Mouse (Mus musculus) lung, embryonic 16.5 days (tissue): ENCODE measurements around the gene Trim50. TPM values are rescaled to one million over a fixed set of nuclear protein-coding genes. Genes with fewer than 3 reads are reported as not detected.
A peak's percentile ranks its signal among the peaks of the same experiment; 100 is the strongest.
"Not testable (repeated sequence)": the region's sequence is repeated elsewhere in the genome, so short reads cannot be mapped to it uniquely, and the experiment has no call there.

Experiments
- ATAC-seq: fragments of 200-750 bp; cut with Nextera tagmentation; 2 replicates; pipeline ENCODE4 v1.8.0; 2017; ENCODE audit warnings: low read depth, mild to moderate bottlenecking, moderate library complexity
- H3K27ac ChIP-seq: fragments of 300-500 bp; sonication (generic); 2 replicates; pipeline ENCODE4 v1.5.1; 2014; ENCODE audit warnings: mild to moderate bottlenecking, control low read depth, low read length
- H3K27me3 ChIP-seq: fragments of 300-500 bp; sonication (generic); 2 replicates; pipeline ENCODE4 v1.6.1; 2014; ENCODE audit warnings: low read depth, low read length, mixed read lengths; ENCODE audit not compliant: control insufficient read depth, insufficient read depth
- H3K36me3 ChIP-seq: fragments of 300-500 bp; sonication (generic); 2 replicates; pipeline ENCODE4 v1.6.1; 2014; ENCODE audit warnings: low read length; ENCODE audit not compliant: control insufficient read depth, insufficient read depth
- H3K4me1 ChIP-seq: fragments of 300-500 bp; sonication (generic); replicated peaks from 2 replicates; pipeline ENCODE4 v1.6.1; 2014; ENCODE audit warnings: low read length, mixed read lengths; ENCODE audit not compliant: control insufficient read depth, insufficient read depth
- H3K4me2 ChIP-seq: fragments of 300-500 bp; sonication (generic); 2 replicates; pipeline ENCODE4 v1.6.1; 2014; ENCODE audit warnings: low read depth, low read length, control low read depth
- H3K4me3 ChIP-seq: fragments of 300-500 bp; sonication (generic); 2 replicates; pipeline ENCODE4 v1.5.1; 2014; ENCODE audit warnings: mild to moderate bottlenecking, low read length, control low read depth
- H3K9ac ChIP-seq: fragments of 300-500 bp; sonication (generic); 2 replicates; pipeline ENCODE4 v1.6.1; 2014; ENCODE audit warnings: low read length, control low read depth
- H3K9me3 ChIP-seq: fragments of 300-500 bp; sonication (generic); 2 replicates; pipeline ENCODE4 v1.6.1; 2016; ENCODE audit warnings: low read length; ENCODE audit not compliant: control insufficient read depth
- WGBS: fragments of 180-500 bp; shearing (Covaris S2); extraction: QIAGEN DNeasy Blood & Tissue Kit; methylation state at CpG from one replicate; pipeline ENCODE4 v1.1.7; 2014; 5-methylcytosine and 5-hydroxymethylcytosine counted together
- polyA plus RNA-seq: library from polyadenylated mRNA; unstranded; fragments of >200 nt; fragmentation: Nextera tagmentation; extraction: Ambion mirVana; gene quantifications from 2 replicates; pipeline ENCODE4 v1.2.1, GENCODE M21; 2015

The Trim50 gene
- polyA plus RNA-seq, 1 experiment from 2014 or later = not detected

GRCm38 (mm10) chr5:135362572-135362971 is 9.5 kb downstream of the Trim50 start:
- Histone ChIP-seq H3K4me1 (no peaks in the 10 kb centered on the region), H3K9ac (no peak overlapping the region), H3K9me3 (peaks cover 2% of the 10 kb centered on the region; the same call in 1 of the 2 replicates), H3K4me3 (no peak overlapping the region), H3K27ac (no peak overlapping the region), H3K27me3 (no peaks in the 10 kb centered on the region), H3K36me3 (no peaks in the 10 kb centered on the region), H3K4me2 (no peak overlapping the region)
- 84% methylated on average over 3 of the region's 3 CpGs for WGBS
- no peak for ATAC-seq

- Histone ChIP-seq H3K36me3 (no peaks in the 10 kb centered on the region), H3K4me3 (no peak overlapping the region), H3K9me3 (no peaks in the 10 kb centered on the region), H3K27ac (no peak overlapping the region), H3K27me3 (no peaks in the 10 kb centered on the region), H3K4me1 (no peaks in the 10 kb centered on the region), H3K9ac (no peak overlapping the region), H3K4me2 (no peak overlapping the region)
- ATAC-seq = peak; percentile 31; the same call in 1 of the 2 replicates
- 22% methylated on average over 12 of the region's 12 CpGs for WGBS
These were observed 10.4 kb downstream of the Trim50 start for GRCm38 (mm10) chr5:135363540-135363939.

GRCm38 (mm10) chr5:135367841-135368240 is 14.7 kb downstream of the Trim50 start:
- WGBS = 47% methylated on average over 6 of the region's 6 CpGs
- Histone ChIP-seq H3K27me3 (no peaks in the 10 kb centered on the region), H3K4me1 (peaks cover 7% of the 10 kb centered on the region), H3K36me3 (peaks cover 3% of the 10 kb centered on the region), H3K9me3 (no peaks in the 10 kb centered on the region), H3K4me3 (no peak overlapping the region), H3K27ac (no peak overlapping the region), H3K4me2 (no peak overlapping the region), H3K9ac (no peak overlapping the region)
- no peak for ATAC-seq

GRCm38 (mm10) chr5:135368312-135368711 is 15.2 kb downstream of the Trim50 start:
- H3K4me1 ChIP-seq = peaks cover 7% of the 10 kb centered on the region
- no peak overlapping the region for H3K4me3 ChIP-seq
- WGBS = 70% methylated on average over 6 of the region's 6 CpGs
- no peak overlapping the region for H3K4me2 ChIP-seq
- H3K27me3 ChIP-seq = no peaks in the 10 kb centered on the region
- no peak overlapping the region for H3K9ac ChIP-seq
- peaks cover 6% of the 10 kb centered on the region for H3K36me3 ChIP-seq
- no peaks in the 10 kb centered on the region for H3K9me3 ChIP-seq
- no peak for ATAC-seq
- no peak overlapping the region for H3K27ac ChIP-seq

GRCm38 (mm10) chr5:135369196-135369595 is 16.1 kb downstream of the Trim50 start:
- not testable (repeated sequence) for H3K27me3 ChIP-seq, H3K4me1 ChIP-seq, H3K9me3 ChIP-seq, ATAC-seq
- H3K4me3 ChIP-seq = peak overlapping the region; percentile 97
- peaks cover 15% of the 10 kb centered on the region for H3K36me3 ChIP-seq
- peak overlapping the region; percentile 54 for H3K4me2 ChIP-seq
- 51% methylated on average over 9 of the region's 9 CpGs for WGBS
- H3K27ac ChIP-seq = peak overlapping the region; percentile 89
- peak overlapping the region; percentile 94 for H3K9ac ChIP-seq

- no peaks in the 10 kb centered on the region for H3K27me3 ChIP-seq
- peaks cover 7% of the 10 kb centered on the region for H3K4me1 ChIP-seq
- WGBS = under 1% methylated on average over 64 of the region's 64 CpGs
- H3K9me3 ChIP-seq = no peaks in the 10 kb centered on the region
- peak within 1 kb of the TSS; percentile 89 for H3K27ac ChIP-seq
- peak within 1 kb of the TSS; percentile 94 for H3K9ac ChIP-seq
- peaks cover 20% of the 10 kb centered on the region for H3K36me3 ChIP-seq
- peak; percentile 83 for ATAC-seq
- peak within 1 kb of the TSS; percentile 97 for H3K4me3 ChIP-seq
- peak within 1 kb of the TSS; percentile 91 for H3K4me2 ChIP-seq
These were observed 16.9 kb downstream of the Trim50 start, which contains the start of gene Nsun5 for GRCm38 (mm10) chr5:135369787-135370654. Gene Nsun5, plus strand, starts transcription at chr5:135369953.

GRCm38 (mm10) chr5:135371195-135371594 is 18.1 kb downstream of the Trim50 start:
- peaks cover 30% of the 10 kb centered on the region for H3K36me3 ChIP-seq
- H3K4me3 ChIP-seq = no peak overlapping the region
- H3K9ac ChIP-seq = no peak overlapping the region
- H3K9me3 ChIP-seq = no peaks in the 10 kb centered on the region
- no peak overlapping the region for H3K27ac ChIP-seq
- no peaks in the 10 kb centered on the region for H3K27me3 ChIP-seq
- peaks cover 7% of the 10 kb centered on the region for H3K4me1 ChIP-seq
- 91% methylated on average over 13 of the region's 13 CpGs for WGBS
- no peak for ATAC-seq
- H3K4me2 ChIP-seq = no peak overlapping the region

GRCm38 (mm10) chr5:135373601-135374000 is 20.5 kb downstream of the Trim50 start:
- H3K9me3 ChIP-seq = no peaks in the 10 kb centered on the region
- H3K4me2 ChIP-seq = no peak overlapping the region
- no peak overlapping the region for H3K27ac ChIP-seq
- H3K36me3 ChIP-seq = peaks cover 44% of the 10 kb centered on the region
- no peak overlapping the region for H3K9ac ChIP-seq
- no peaks in the 10 kb centered on the region for H3K27me3 ChIP-seq
- no peak overlapping the region for H3K4me3 ChIP-seq
- peaks cover 7% of the 10 kb centered on the region for H3K4me1 ChIP-seq
- no peak for ATAC-seq
- WGBS = 94% methylated on average over 5 of the region's 5 CpGs

GRCm38 (mm10) chr5:135375167-135375566 is 22.1 kb downstream of the Trim50 start:
- H3K4me2 ChIP-seq = no peak overlapping the region
- H3K27ac ChIP-seq = no peak overlapping the region
- no peaks in the 10 kb centered on the region for H3K27me3 ChIP-seq
- ATAC-seq = peak; percentile 62; the same call in 1 of the 2 replicates
- H3K9ac ChIP-seq = no peak overlapping the region
- no peaks in the 10 kb centered on the region for H3K9me3 ChIP-seq
- H3K36me3 ChIP-seq = peaks cover 53% of the 10 kb centered on the region
- no peak overlapping the region for H3K4me3 ChIP-seq
- peaks cover 7% of the 10 kb centered on the region for H3K4me1 ChIP-seq
- WGBS = 46% methylated on average over 8 of the region's 8 CpGs
